Comparison of ENCODE assay signal across 32 mouse cellular contexts in genomic region chr17:64172474-64172873, GRCm38 (mm10).
"Had no signal": no experiment of that assay in that cellular context is flagged by ENCODE, and none has a peak within 500 bp of the region (broad histone marks: within the 10 kb centered on the region; RNA-seq: fewer than 3 reads in every experiment).

No protein-coding gene starts in this region.

- DNase-seq: heart, postnatal 14 days; heart, postnatal 36 days; heart, postnatal 4 days; kidney, adult 11 months; kidney, adult 18-20 months; kidney, adult 2 months; kidney, adult 8-10 months; kidney, adult 9 months; kidney, postnatal 10 days; kidney, postnatal 14 days; kidney, postnatal 36 days; kidney, postnatal 4 days; layer of hippocampus, adult 9-11 months; layer of hippocampus, postnatal 36 days had no signal

- ATAC-seq: hindbrain, embryonic 16.5 days; hindbrain, postnatal 0 days; inflammation-experienced regulatory T-cells, adult 6 months; intestine, embryonic 15.5 days; intestine, embryonic 16.5 days; intestine, postnatal 0 days had no signal

- H3K36me3 ChIP-seq: heart, embryonic 12.5 days; heart, embryonic 13.5 days; heart, embryonic 15.5 days; hindbrain, embryonic 10.5 days; hindbrain, embryonic 12.5 days; hindbrain, embryonic 13.5 days; hindbrain, embryonic 15.5 days; intestine, embryonic 15.5 days; kidney, embryonic 15.5 days had no signal

- H3K9me3 ChIP-seq: heart, embryonic 12.5 days; heart, embryonic 13.5 days; heart, embryonic 15.5 days; hindbrain, embryonic 10.5 days; hindbrain, embryonic 15.5 days; intestine, embryonic 15.5 days; kidney, embryonic 15.5 days had no signal

- H3K4me1 ChIP-seq: heart, embryonic 12.5 days; heart, embryonic 13.5 days; heart, embryonic 15.5 days; hindbrain, embryonic 10.5 days; hindbrain, embryonic 12.5 days; hindbrain, embryonic 15.5 days; intestine, embryonic 15.5 days; kidney, embryonic 15.5 days had no signal

- H3K27me3 ChIP-seq: heart, embryonic 12.5 days; heart, embryonic 13.5 days; heart, embryonic 15.5 days; hindbrain, embryonic 12.5 days; hindbrain, embryonic 13.5 days; hindbrain, embryonic 15.5 days; intestine, embryonic 15.5 days; kidney, embryonic 15.5 days had no signal

- H3K4me3 ChIP-seq: heart, embryonic 12.5 days; heart, embryonic 13.5 days; heart, embryonic 15.5 days; hindbrain, embryonic 10.5 days; hindbrain, embryonic 12.5 days; hindbrain, embryonic 13.5 days; hindbrain, embryonic 15.5 days; intestine, embryonic 15.5 days; kidney, embryonic 15.5 days; layer of hippocampus, adult 2 months; left cerebral cortex, adult 2 months had no signal

- H3K27ac ChIP-seq: heart, embryonic 13.5 days; heart, embryonic 15.5 days; hindbrain, embryonic 10.5 days; hindbrain, embryonic 12.5 days; hindbrain, embryonic 13.5 days; hindbrain, embryonic 14.5 days; hindbrain, embryonic 15.5 days; hindbrain, postnatal 0 days; intestine, embryonic 15.5 days; kidney, embryonic 15.5 days; kidney, postnatal 0 days; layer of hippocampus, adult 2 months; left cerebral cortex, adult 2 months had no signal
